ENCODE assay signal across 8 mouse cellular contexts in genomic region chr5:122391786-122392180, GRCm38 (mm10). TPM values are rescaled to one million over a fixed set of nuclear protein-coding genes. Genes with fewer than 3 reads are reported as not detected.
DNase-seq lines count a peak whose midpoint lies in the region; ATAC-seq and TF ChIP-seq lines count a peak whose summit lies in the region.

TSS of gene Arpc3 (plus strand) at chr5:122391878.

- DNase-seq in MN1 (ENCODE audit: low spot score) = peak; percentile 85
- peak; percentile 90 for DNase-seq in cerebellum, adult 9-10 months
- DNase-seq in hindbrain, embryonic 10.5 days (ENCODE audit: low spot score) = peak; percentile 92
- DNase-seq in layer of hippocampus, adult 9-11 months = peak; percentile 90
- peak; percentile 94 for DNase-seq in lung, postnatal 0 days (ENCODE audit: low spot score)
- peak; percentile 90 for DNase-seq in ovary, postnatal 14 days (ENCODE audit: low spot score)
- DNase-seq in thymus, postnatal 14 days = peak; percentile 92

- WGBS in hindbrain, embryonic 10.5 days = under 1% methylated on average over 39 of the region's 39 CpGs
- WGBS in lung, postnatal 0 days = 2% methylated on average over 39 of the region's 39 CpGs

- H3K27ac ChIP-seq in hindbrain, embryonic 10.5 days = peak within 1 kb of the TSS; percentile 88
- H3K27ac ChIP-seq in lung, postnatal 0 days (ENCODE audit: low read length) = peak within 1 kb of the TSS; percentile 77

- no peaks in the 10 kb centered on the region for H3K9me3 ChIP-seq in hindbrain, embryonic 10.5 days
- H3K9me3 ChIP-seq in lung, postnatal 0 days (ENCODE audit: low read length) = no peaks in the 10 kb centered on the region

- peak; percentile 24; the same call in 1 of the 2 replicates for TF ChIP-seq EP300 in lung, postnatal 0 days (IDR thresholded peaks at IDR 0.05)

- peak; percentile 86 for ATAC-seq in frontal cortex, adult (ENCODE audit: low TSS enrichment)
- peak; percentile 93 for ATAC-seq in lung, postnatal 0 days

- H3K4me2 ChIP-seq in lung, postnatal 0 days (replicated peaks; ENCODE audit: low read depth, low read length) = peak within 1 kb of the TSS; percentile 70

- peaks cover 12% of the 10 kb centered on the region for H3K4me1 ChIP-seq in hindbrain, embryonic 10.5 days (replicated peaks)
- peaks cover 3% of the 10 kb centered on the region; the same call in 1 of the 2 replicates for H3K4me1 ChIP-seq in lung, postnatal 0 days (ENCODE audit: insufficient read depth, low read depth, low read length)

- peak within 1 kb of the TSS; percentile 89 for H3K4me3 ChIP-seq in hindbrain, embryonic 10.5 days
- H3K4me3 ChIP-seq in lung, postnatal 0 days (ENCODE audit: low read depth, low read length) = peak within 1 kb of the TSS; percentile 70

- peaks cover 17% of the 10 kb centered on the region for H3K36me3 ChIP-seq in hindbrain, embryonic 10.5 days
- no peaks in the 10 kb centered on the region for H3K36me3 ChIP-seq in lung, postnatal 0 days (ENCODE audit: insufficient read depth, low read length)

- H3K27me3 ChIP-seq in hindbrain, embryonic 10.5 days (ENCODE audit: insufficient read depth, poor library complexity, severe bottlenecking) = no peaks in the 10 kb centered on the region
- H3K27me3 ChIP-seq in lung, postnatal 0 days (replicated peaks; ENCODE audit: insufficient read depth, low read length) = no peaks in the 10 kb centered on the region

- peak within 1 kb of the TSS; percentile 83 for H3K9ac ChIP-seq in lung, postnatal 0 days (replicated peaks; ENCODE audit: low read depth)

- TF ChIP-seq CTCF in lung, postnatal 0 days (IDR thresholded peaks at IDR 0.05) = peak; percentile 92

RNA-seq across cellular contexts. Expression of gene Arpc3, which starts in this region (rescaled TPM):
- polyA plus RNA-seq in hindbrain, embryonic 10.5 days (2016; fragmentation: Nextera tagmentation; extraction: Ambion mirVana) = 90.2 and 97.9 TPM in 2 replicates
- 169 and 177 TPM in 2 replicates for polyA plus RNA-seq in lung, postnatal 0 days (2015; fragmentation: Nextera tagmentation; extraction: Ambion mirVana)

Comparison
In these comparisons a context has a peak if more than half of its experiments do, and no peak if none do; other contexts are left out.
1. Peak in every context shown above with its lines: DNase-seq, ATAC-seq, H3K4me3 ChIP-seq and H3K27ac ChIP-seq.